Mouse (Mus musculus) ES-Bruce4 (cell line): ENCODE results near the gene Mapkapk3. TPM values are rescaled to one million over a fixed set of nuclear protein-coding genes. Genes with fewer than 3 reads are reported as not detected.

Experiments used
- H3K27ac ChIP-seq: 2 replicates; pipeline ENCODE4 v1.5.1; 2012; ENCODE audit warnings: low read length, inconsistent platforms; ENCODE audit not compliant: insufficient read depth
- H3K27me3 ChIP-seq: 2 replicates; pipeline ENCODE4 v1.6.1; 2012; ENCODE audit warnings: mild to moderate bottlenecking, low read length, inconsistent platforms; ENCODE audit not compliant: control insufficient read depth, poor library complexity, insufficient read depth, severe bottlenecking
- H3K36me3 ChIP-seq: 2 replicates; pipeline ENCODE4 v1.6.1; 2012; ENCODE audit warnings: inconsistent platforms, mild to moderate bottlenecking, low read length, moderate library complexity; ENCODE audit not compliant: control insufficient read depth, poor library complexity, insufficient read depth, severe bottlenecking
- H3K4me1 ChIP-seq: one replicate; pipeline ENCODE4 v1.8.1; 2011; ENCODE audit warnings: low read length; ENCODE audit not compliant: control insufficient read depth, insufficient read depth
- H3K4me3 ChIP-seq: 2 replicates; pipeline ENCODE4 v1.5.1; 2011; ENCODE audit warnings: low read depth, mild to moderate bottlenecking, low read length
- H3K9ac ChIP-seq: 2 replicates; pipeline ENCODE4 v1.6.1; 2012; ENCODE audit warnings: low read depth, mild to moderate bottlenecking, inconsistent platforms; ENCODE audit not compliant: poor library complexity, severe bottlenecking
- H3K9me3 ChIP-seq: replicated peaks from 2 replicates; pipeline ENCODE4 v1.6.1; 2012; ENCODE audit warnings: mild to moderate bottlenecking, low read length, inconsistent platforms; ENCODE audit not compliant: control insufficient read depth, poor library complexity, insufficient read depth, severe bottlenecking
- CTCF ChIP-seq: IDR thresholded peaks from one replicate; pipeline ENCODE4 v1.8.1; 2011; ENCODE audit warnings: low read depth, low read length
- EP300 ChIP-seq: IDR thresholded peaks from 2 replicates; pipeline ENCODE4 v1.6.1; 2011; ENCODE audit warnings: low read depth, low read length; ENCODE audit not compliant: insufficient read depth
- POLR2A ChIP-seq: IDR thresholded peaks from one replicate; pipeline ENCODE4 v1.8.1; 2011; ENCODE audit warnings: low read length; ENCODE audit not compliant: insufficient read depth
- polyA plus RNA-seq: library from polyadenylated mRNA; stranded (reverse); fragments of >200 nt; gene quantifications from 2 replicates; pipeline ENCODE4 v1.2.4, GENCODE M21; 2011; ENCODE audit warnings: low read depth; ENCODE audit not compliant: missing spikeins, insufficient read depth, insufficient read length

Mapkapk3 gene
- polyA plus RNA-seq, 1 experiment, result 71.8 TPM

DNA sequence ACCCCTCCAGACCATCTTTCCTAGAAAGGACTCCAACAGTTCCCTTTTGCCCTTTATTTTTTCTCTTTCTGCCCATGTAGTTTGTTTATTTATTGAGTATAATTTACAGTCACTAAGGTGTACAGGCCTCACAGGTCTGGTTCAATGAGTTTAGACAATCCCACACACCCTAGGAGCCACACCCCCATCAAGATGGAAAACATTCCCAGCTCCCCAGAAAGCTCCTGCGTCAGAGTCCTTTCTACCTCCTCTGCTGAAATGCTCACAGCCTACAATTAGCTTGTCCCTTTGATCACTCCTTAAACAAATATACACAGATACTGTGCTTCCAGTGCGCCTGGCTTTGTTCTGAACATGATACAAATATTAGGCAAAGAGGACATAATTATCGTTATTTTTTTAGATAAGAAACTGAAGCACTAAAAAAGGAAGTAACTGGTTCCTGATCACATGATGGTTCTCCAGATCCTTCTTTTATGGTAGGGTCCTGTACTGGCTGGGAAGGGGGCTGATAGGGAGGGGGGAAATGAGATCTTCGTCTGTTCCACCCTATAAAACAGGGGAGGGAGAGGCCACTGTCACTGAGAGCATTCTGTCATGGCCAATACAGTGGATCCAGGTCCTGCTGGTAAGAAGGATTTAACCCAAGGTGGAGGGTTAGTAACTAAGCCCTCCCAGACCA lies 21.8 kb downstream of the Mapkapk3 start:
- Histone ChIP-seq H3K9me3 (no peaks in the 10 kb centered on the region), H3K9ac (no peak overlapping the region), H3K27ac (no peak overlapping the region), H3K4me3 (no peak overlapping the region), H3K27me3 (no peaks in the 10 kb centered on the region), H3K4me1 (peaks cover 4% of the 10 kb centered on the region), H3K36me3 (no peaks in the 10 kb centered on the region)
- no peak for TF ChIP-seq EP300
- TF ChIP-seq POLR2A, result no peak
- TF ChIP-seq CTCF, result no peak

- H3K27ac ChIP-seq, result no peak overlapping the region
- TF ChIP-seq EP300 (no peak), CTCF (no peak), POLR2A (no peak)
- H3K36me3 ChIP-seq, result no peaks in the 10 kb centered on the region
- H3K9ac ChIP-seq, result no peak overlapping the region
- H3K9me3 ChIP-seq, result no peaks in the 10 kb centered on the region
- no peaks in the 10 kb centered on the region for H3K27me3 ChIP-seq
- H3K4me1 ChIP-seq, result peaks cover 4% of the 10 kb centered on the region
- no peak overlapping the region for H3K4me3 ChIP-seq
Observed at GRCm38 (mm10) chr9:107267028-107267427, 22.6 kb downstream of the Mapkapk3 start.

- H3K27ac ChIP-seq, result no peak overlapping the region
- H3K4me1 ChIP-seq, result peaks cover 2% of the 10 kb centered on the region
- 0 out of 2 replicates have a peak, but pooled peaks cover 6% of the 10 kb centered on the region for H3K36me3 ChIP-seq
- H3K27me3 ChIP-seq, result no peaks in the 10 kb centered on the region
- no peak overlapping the region for H3K4me3 ChIP-seq
- H3K9ac ChIP-seq, result no peak overlapping the region
- no peaks in the 10 kb centered on the region for H3K9me3 ChIP-seq
- TF ChIP-seq CTCF, result no peak
Observed at GRCm38 (mm10) chr9:107264731-107265130, 24.9 kb downstream of the Mapkapk3 start.

GRCm38 (mm10) chr9:107263912-107264311 lies 25.8 kb downstream of the Mapkapk3 start:
- Histone ChIP-seq H3K27ac (no peak overlapping the region), H3K4me1 (peaks cover 2% of the 10 kb centered on the region), H3K36me3 (0 out of 2 replicates have a peak, but pooled peaks cover 9% of the 10 kb centered on the region), H3K9ac (no peak overlapping the region), H3K27me3 (no peaks in the 10 kb centered on the region), H3K9me3 (no peaks in the 10 kb centered on the region), H3K4me3 (no peak overlapping the region)
- TF ChIP-seq CTCF, result no peak
- no peak for TF ChIP-seq EP300
- no peak for TF ChIP-seq POLR2A

DNA sequence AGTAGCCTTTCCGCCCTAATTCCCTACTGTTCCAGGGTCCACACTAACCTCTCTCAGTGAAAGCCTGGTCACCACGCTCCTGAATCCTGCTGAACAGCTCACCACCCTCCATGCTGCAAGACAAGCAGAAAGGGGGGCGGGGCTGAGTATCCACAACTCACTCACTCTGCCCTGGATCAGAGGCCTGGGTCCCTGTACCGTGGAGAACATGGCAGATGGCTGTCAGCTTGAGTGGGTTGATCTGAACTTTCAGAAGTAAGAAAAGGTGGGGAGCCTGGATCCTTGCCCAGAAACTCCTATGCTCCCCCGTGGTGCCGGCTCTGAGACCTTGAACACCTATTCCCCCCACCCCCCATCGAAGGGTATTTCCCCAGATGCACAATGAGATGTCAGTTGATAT lies 27.3 kb downstream of the Mapkapk3 start:
- H3K27ac ChIP-seq, result no peak overlapping the region
- H3K27me3 ChIP-seq, result no peaks in the 10 kb centered on the region
- peaks cover 2% of the 10 kb centered on the region for H3K4me1 ChIP-seq
- H3K9ac ChIP-seq, result no peak overlapping the region
- no peak overlapping the region for H3K4me3 ChIP-seq
- H3K36me3 ChIP-seq, result peaks cover 9% of the 10 kb centered on the region; the same call in 1 of the 2 replicates
- no peak for TF ChIP-seq CTCF
- TF ChIP-seq POLR2A, result no peak
- TF ChIP-seq EP300, result no peak
- no peaks in the 10 kb centered on the region for H3K9me3 ChIP-seq

- no peak overlapping the region for H3K9ac ChIP-seq
- no peaks in the 10 kb centered on the region for H3K27me3 ChIP-seq
- H3K27ac ChIP-seq, result no peak overlapping the region
- no peaks in the 10 kb centered on the region for H3K9me3 ChIP-seq
- H3K4me3 ChIP-seq, result no peak overlapping the region
- peaks cover 14% of the 10 kb centered on the region; the same call in 1 of the 2 replicates for H3K36me3 ChIP-seq
- H3K4me1 ChIP-seq, result peaks cover 2% of the 10 kb centered on the region
- no peak for TF ChIP-seq EP300
Observed at GRCm38 (mm10) chr9:107261792-107262191, 27.9 kb downstream of the Mapkapk3 start.
